Mouse (Mus musculus) ES-E14 (cell line): ENCODE data around the gene Synj2.

Experiments
- HCFC1 ChIP-seq: IDR thresholded peaks from 2 replicates; pipeline ENCODE4 v1.6.1; 2012; ENCODE audit warnings: low read length, inconsistent platforms, borderline replicate concordance; ENCODE audit not compliant: insufficient read depth
- MAFK ChIP-seq: IDR thresholded peaks from 2 replicates; pipeline ENCODE4 v1.6.1; 2014; ENCODE audit warnings: mild to moderate bottlenecking, low read depth, low read length, inconsistent platforms; ENCODE audit not compliant: insufficient read depth
- ZNF384 ChIP-seq: IDR thresholded peaks from 2 replicates; pipeline ENCODE4 v1.6.1; 2012; ENCODE audit warnings: low read depth, low read length, inconsistent platforms

GRCm38 (mm10) chr17:5909681-5910080, 31.4 kb upstream of the Synj2 start:
- TF ChIP-seq ZNF384 (no peak), HCFC1 (no peak), MAFK (no peak)
